8 mouse cellular contexts compared by ENCODE assay signal in genomic region chr16:34395221-34395811, GRCm38 (mm10).
DNase-seq lines count a peak whose midpoint lies in the region; ATAC-seq and TF ChIP-seq lines count a peak whose summit lies in the region.
"Had no signal": no experiment of that assay in that cellular context is flagged by ENCODE, and none has a peak within 500 bp of the region (broad histone marks: within the 10 kb centered on the region; RNA-seq: fewer than 3 reads in every experiment).

No protein-coding gene starts in this region.

- DNase-seq in kidney, adult 9 months, result peak; percentile 24
- DNase-seq in layer of hippocampus, adult 9-10 months (ENCODE audit: low spot score), result peak; percentile 21
- DNase-seq in liver, postnatal 0 days, result no peak
- DNase-seq in adrenal gland, postnatal 25 days, result no peak

- no peak for TF ChIP-seq POLR2A in cortical plate, adult 2 months (IDR thresholded peaks at IDR 0.05; ENCODE audit: extremely low read depth, insufficient read depth, low read length)

- H3K9ac ChIP-seq in kidney, embryonic 15.5 days, result no peak overlapping the region
- H3K9ac ChIP-seq in neural tube, embryonic 15.5 days (replicated peaks), result no peak overlapping the region
- no peak overlapping the region for H3K9ac ChIP-seq in liver, postnatal 0 days (replicated peaks)
- H3K9ac ChIP-seq: limb, embryonic 12.5 days had no signal

- TF ChIP-seq CTCF in cortical plate, adult 2 months (IDR thresholded peaks at IDR 0.05; ENCODE audit: extremely low read depth, insufficient read depth, low read length), result no peak
- no peak for TF ChIP-seq CTCF in liver, postnatal 0 days (IDR thresholded peaks at IDR 0.05; ENCODE audit: low read depth)

- no peaks in the 10 kb centered on the region for H3K36me3 ChIP-seq in kidney, embryonic 15.5 days
- no peaks in the 10 kb centered on the region for H3K36me3 ChIP-seq in neural tube, embryonic 15.5 days
- no peaks in the 10 kb centered on the region for H3K36me3 ChIP-seq in liver, postnatal 0 days (replicated peaks; ENCODE audit: insufficient read depth, low read length)
- H3K36me3 ChIP-seq: limb, embryonic 12.5 days had no signal

- H3K27ac ChIP-seq in kidney, embryonic 15.5 days, result no peak overlapping the region
- H3K27ac ChIP-seq in cortical plate, adult 2 months (ENCODE audit: insufficient read depth, low read length), result 0 out of 2 replicates have a peak overlapping the region, but pooled peaks have one; percentile 17
- peak overlapping the region; percentile 29; the same call in 1 of the 2 replicates for H3K27ac ChIP-seq in neural tube, embryonic 15.5 days (replicated peaks)
- H3K27ac ChIP-seq in liver, postnatal 0 days (ENCODE audit: low read depth), result no peak overlapping the region
- H3K27ac ChIP-seq: limb, embryonic 12.5 days had no signal

- no peak overlapping the region for H3K4me3 ChIP-seq in kidney, embryonic 15.5 days (replicated peaks)
- H3K4me3 ChIP-seq in cortical plate, adult 2 months (ENCODE audit: insufficient read depth, low read length), result no peak overlapping the region
- H3K4me3 ChIP-seq in neural tube, embryonic 15.5 days (replicated peaks), result no peak overlapping the region
- no peak overlapping the region for H3K4me3 ChIP-seq in liver, postnatal 0 days (ENCODE audit: low read depth, low read length)
- H3K4me3 ChIP-seq: limb, embryonic 12.5 days had no signal

- 0 out of 2 replicates have a peak, but pooled peaks cover 2% of the 10 kb centered on the region for H3K4me1 ChIP-seq in kidney, embryonic 15.5 days
- H3K4me1 ChIP-seq in cortical plate, adult 2 months (ENCODE audit: control insufficient read depth, insufficient read depth, low read length), result peaks cover 14% of the 10 kb centered on the region
- H3K4me1 ChIP-seq in neural tube, embryonic 15.5 days, result peaks cover 22% of the 10 kb centered on the region
- no peaks in the 10 kb centered on the region for H3K4me1 ChIP-seq in liver, postnatal 0 days (ENCODE audit: insufficient read depth)

- no peaks in the 10 kb centered on the region for H3K27me3 ChIP-seq in kidney, embryonic 15.5 days
- H3K27me3 ChIP-seq in neural tube, embryonic 15.5 days (replicated peaks), result no peaks in the 10 kb centered on the region
- H3K27me3 ChIP-seq in liver, postnatal 0 days (ENCODE audit: insufficient read depth, low read length), result no peaks in the 10 kb centered on the region
- H3K27me3 ChIP-seq: limb, embryonic 12.5 days had no signal

- no peaks in the 10 kb centered on the region for H3K9me3 ChIP-seq in kidney, embryonic 15.5 days (replicated peaks)
- H3K9me3 ChIP-seq in neural tube, embryonic 15.5 days (replicated peaks), result no peaks in the 10 kb centered on the region
- H3K9me3 ChIP-seq in liver, postnatal 0 days (ENCODE audit: low read length), result no peaks in the 10 kb centered on the region
- H3K9me3 ChIP-seq: limb, embryonic 12.5 days had no signal

- TF ChIP-seq EP300 in liver, postnatal 0 days (IDR thresholded peaks at IDR 0.05; ENCODE audit: low read depth), result no peak

- ATAC-seq in kidney, embryonic 15.5 days (replicated peaks; ENCODE audit: low FRiP score), result no peak
- ATAC-seq in neural tube, embryonic 15.5 days (ENCODE audit: low FRiP score), result peak; percentile 64
- no peak for ATAC-seq in liver, postnatal 0 days

- H3K4me2 ChIP-seq in kidney, embryonic 15.5 days, result no peak overlapping the region
- H3K4me2 ChIP-seq in neural tube, embryonic 15.5 days, result no peak overlapping the region
- no peak overlapping the region for H3K4me2 ChIP-seq in liver, postnatal 0 days (ENCODE audit: low read depth, low read length)
- H3K4me2 ChIP-seq: limb, embryonic 12.5 days had no signal

Comparison
In these comparisons a context has a peak if more than half of its experiments do, and no peak if none do; other contexts are left out.
1. DNase-seq: peak in kidney, adult 9 months (single experiment) and layer of hippocampus, adult 9-10 months (single experiment); none in liver, postnatal 0 days (single experiment) and adrenal gland, postnatal 25 days (single experiment).
2. H3K27ac ChIP-seq: peak in cortical plate, adult 2 months (single experiment) and neural tube, embryonic 15.5 days (single experiment); none in kidney, embryonic 15.5 days (single experiment) and liver, postnatal 0 days (single experiment).